Mouse (Mus musculus) olfactory bulb, adult 2 months (tissue): ENCODE data around the gene Dhtkd1. TPM values are rescaled to one million over a fixed set of nuclear protein-coding genes. Genes with fewer than 3 reads are reported as not detected.
"Not testable (repeated sequence)": the region's sequence is repeated elsewhere in the genome, so short reads cannot be mapped to it uniquely, and the experiment has no call there.

Experiments
- H3K27ac ChIP-seq: fragments of 200-500 bp; 2 replicates; pipeline ENCODE4 v1.5.1; 2012; ENCODE audit warnings: low read depth, low read length; ENCODE audit not compliant: insufficient read depth
- H3K4me1 ChIP-seq: fragments of 200-500 bp; 2 replicates; pipeline ENCODE4 v1.6.1; 2012; ENCODE audit warnings: low read length; ENCODE audit not compliant: control insufficient read depth, insufficient read depth
- H3K4me3 ChIP-seq: fragments of 200-500 bp; 2 replicates; pipeline ENCODE4 v1.5.1; 2012; ENCODE audit warnings: mild to moderate bottlenecking, low read depth, low read length, moderate library complexity; ENCODE audit not compliant: insufficient read depth
- CTCF ChIP-seq: fragments of 200-500 bp; IDR thresholded peaks from 2 replicates; pipeline ENCODE4 v1.5.1; 2012; ENCODE audit warnings: low read depth, mild to moderate bottlenecking, low read length, moderate library complexity; ENCODE audit not compliant: insufficient read depth
- POLR2A ChIP-seq: fragments of 200-500 bp; IDR thresholded peaks from 2 replicates; pipeline ENCODE4 v1.6.1; 2012; ENCODE audit warnings: mild to moderate bottlenecking, low read depth, low read length, moderate library complexity; ENCODE audit not compliant: insufficient read depth
- WGBS: fragments of 180-500 bp; shearing (Covaris S2); methylation state at CpG from one replicate; pipeline ENCODE4 v1.1.7; 2018; 5-methylcytosine and 5-hydroxymethylcytosine counted together
- polyA plus RNA-seq: library from polyadenylated mRNA; stranded (reverse); fragments of >200 nt; gene quantifications from 2 replicates; pipeline ENCODE4 v1.2.4, GENCODE M21; 2012; ENCODE audit warnings: low replicate concordance; ENCODE audit not compliant: missing spikeins, insufficient read depth, insufficient read length

Gene Dhtkd1
- polyA plus RNA-seq, 1 experiment = not detected

DNA sequence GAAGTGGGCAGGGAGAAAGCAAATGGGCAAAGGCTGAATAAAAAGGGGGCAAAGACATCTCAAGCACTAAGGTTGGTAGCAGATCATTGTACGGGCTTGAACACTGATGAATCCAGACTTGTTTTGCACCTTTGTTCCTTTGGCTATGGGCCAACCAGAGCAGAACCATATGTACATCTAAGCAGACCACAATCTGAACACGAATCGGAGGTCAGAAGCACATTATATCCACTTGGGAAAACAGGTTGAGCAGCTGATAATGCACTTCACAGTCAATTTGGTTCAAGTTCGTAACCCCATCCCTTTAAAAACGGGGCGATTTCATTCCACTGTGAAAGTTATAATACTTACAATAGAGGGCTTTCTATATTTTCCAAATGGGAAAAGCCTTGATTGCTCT, 7.7 kb upstream of the Dhtkd1 start:
- Histone ChIP-seq H3K4me3 (no peak overlapping the region), H3K4me1 (no peaks in the 10 kb centered on the region), H3K27ac (no peak overlapping the region)
- under 1% methylated on average over 6 of the region's 6 CpGs for WGBS
- TF ChIP-seq CTCF (no peak), POLR2A (no peak)

- not testable (repeated sequence) for H3K4me3 ChIP-seq, H3K4me1 ChIP-seq, H3K27ac ChIP-seq
- WGBS = 86% methylated on average over 9 of the region's 9 CpGs
These were observed 7.2 kb upstream of the Dhtkd1 start for GRCm38 (mm10) chr2:5949821-5950220.

DNA sequence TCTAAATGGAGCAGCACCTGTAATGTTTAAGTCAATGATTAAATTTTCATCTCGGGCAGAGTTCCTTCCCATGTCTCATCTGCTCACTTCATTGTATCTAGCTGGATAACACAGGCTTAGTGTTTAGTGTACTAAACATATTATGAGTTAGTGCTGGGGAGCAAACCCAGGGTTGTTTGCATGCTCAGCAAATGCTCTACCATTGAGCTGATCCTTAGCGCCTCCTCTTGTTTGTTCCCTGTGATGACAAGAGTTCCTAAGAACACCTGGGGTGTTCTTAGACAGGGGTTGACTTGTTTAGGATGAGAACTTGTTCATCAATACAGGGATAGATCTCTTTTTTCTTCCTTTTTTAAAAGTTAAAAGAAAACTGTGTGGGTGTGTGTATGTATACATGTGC, 6.4 kb upstream of the Dhtkd1 start:
- TF ChIP-seq POLR2A (no peak), CTCF (no peak)
- Histone ChIP-seq H3K4me1 (no peaks in the 10 kb centered on the region), H3K27ac (no peak overlapping the region), H3K4me3 (no peak overlapping the region)
- WGBS = 80% methylated on average over 2 of the region's 2 CpGs

DNA sequence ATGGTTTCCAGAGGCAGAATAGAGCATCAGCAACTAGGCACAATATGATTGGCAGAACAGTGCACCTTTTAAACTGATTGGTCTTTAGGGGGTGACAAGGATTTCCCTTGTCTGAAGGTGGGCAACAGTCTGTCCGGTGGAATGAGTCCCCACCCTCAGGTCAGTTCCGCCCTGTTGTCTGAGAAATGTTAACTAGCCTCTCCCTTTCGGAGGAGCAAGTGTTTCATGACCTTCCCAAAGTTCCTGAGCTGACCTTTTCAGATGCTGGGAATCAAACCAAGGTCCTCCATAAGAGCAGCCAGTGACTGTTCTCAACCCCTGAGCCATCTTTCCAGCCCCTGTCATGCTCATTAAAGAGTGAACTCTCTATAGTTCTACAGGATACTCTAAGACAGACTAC, 4.3 kb upstream of the Dhtkd1 start:
- 91% methylated on average over 3 of the region's 3 CpGs for WGBS

GRCm38 (mm10) chr2:5945629-5946028, 3.0 kb upstream of the Dhtkd1 start:
- peaks cover 9% of the 10 kb centered on the region for H3K4me1 ChIP-seq
- WGBS = 93% methylated on average over 1 of the region's 1 CpGs
- TF ChIP-seq POLR2A (no peak), CTCF (no peak)
- H3K4me3 ChIP-seq = no peak overlapping the region
- H3K27ac ChIP-seq = no peak overlapping the region

More for the DNA sequence above, 4.3 kb upstream of the Dhtkd1 start:
- no peak overlapping the region for H3K4me3 ChIP-seq
- TF ChIP-seq CTCF (no peak), POLR2A (no peak)
- H3K4me1 ChIP-seq = peaks cover 5% of the 10 kb centered on the region
- no peak overlapping the region for H3K27ac ChIP-seq

DNA sequence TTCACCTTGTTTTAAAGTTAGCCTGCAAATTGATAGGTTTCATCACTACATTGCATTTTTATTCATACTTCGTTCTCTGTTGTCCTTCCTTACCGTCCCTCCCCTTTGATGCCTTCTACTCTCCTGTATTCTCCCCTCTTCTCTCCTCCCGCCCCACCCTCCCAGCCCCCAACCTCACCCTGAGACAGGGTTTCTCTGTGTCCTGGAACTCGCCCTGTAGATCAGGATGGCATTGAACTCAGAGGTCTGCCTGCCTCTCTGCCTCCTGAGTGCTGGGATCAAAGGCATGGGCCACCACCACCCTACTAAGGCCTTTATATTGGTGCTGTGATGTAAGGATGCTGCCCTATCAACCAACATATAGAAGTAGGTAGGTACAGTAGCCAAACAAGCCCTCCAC, 479 bp upstream of the Dhtkd1 start:
- H3K4me1 ChIP-seq = peaks cover 9% of the 10 kb centered on the region
- TF ChIP-seq POLR2A (no peak), CTCF (no peak)
- 40% methylated on average over 4 of the region's 4 CpGs for WGBS
- H3K4me3 ChIP-seq = no peak overlapping the region
- H3K27ac ChIP-seq = no peak overlapping the region

DNA sequence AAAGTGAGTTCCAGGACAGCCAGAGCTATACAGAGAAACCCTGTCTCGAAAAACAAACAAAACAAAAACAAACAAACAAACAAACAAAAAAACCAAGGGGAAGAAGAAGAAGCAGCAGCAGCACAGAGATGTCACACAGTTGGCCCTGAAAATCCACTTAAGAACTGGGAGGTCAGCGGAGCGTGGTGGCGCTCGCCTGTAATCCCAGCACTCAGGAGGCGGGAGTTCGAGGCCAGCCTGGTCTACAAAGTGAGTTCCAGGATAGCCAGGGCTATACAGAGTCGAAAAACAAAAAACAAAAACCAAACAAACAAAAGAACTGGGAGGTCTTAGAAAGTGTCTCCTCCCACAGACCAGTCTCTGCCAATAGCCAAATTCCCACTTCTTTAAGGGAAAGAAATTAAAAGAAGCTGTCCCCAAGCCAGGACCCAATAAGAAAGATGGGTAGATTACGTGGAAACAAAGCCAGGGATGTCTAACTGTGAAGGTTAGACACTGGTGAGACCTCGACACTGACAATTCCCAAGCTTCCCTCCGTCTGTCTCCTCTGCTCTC, 654 bp downstream of the Dhtkd1 start:
- TF ChIP-seq POLR2A (no peak), CTCF (no peak)
- peak overlapping the region; percentile 72 for H3K4me3 ChIP-seq
- H3K4me1 ChIP-seq = peaks cover 9% of the 10 kb centered on the region
- H3K27ac ChIP-seq = no peak overlapping the region
- WGBS = 58% methylated on average over 11 of the region's 11 CpGs

DNA sequence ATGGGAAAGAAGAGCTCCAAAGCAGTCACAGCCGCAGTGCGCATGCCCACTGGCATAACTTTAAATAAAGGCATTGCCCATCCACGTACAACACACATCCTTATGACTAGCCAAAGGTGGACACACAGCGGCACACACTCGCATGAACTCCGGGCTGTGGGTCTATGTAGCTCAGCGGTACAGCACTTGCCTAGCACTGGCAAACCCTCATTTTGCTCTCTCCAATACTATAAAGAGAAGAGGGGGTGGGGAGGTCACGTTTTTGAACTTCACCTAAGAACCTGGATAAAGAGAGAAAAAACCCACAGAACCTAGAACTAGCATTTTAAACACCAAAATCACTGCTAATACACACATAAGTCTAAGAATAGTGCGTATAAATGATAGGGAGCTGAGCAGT, 1.7 kb downstream of the Dhtkd1 start:
- H3K4me1 ChIP-seq = peaks cover 9% of the 10 kb centered on the region
- no peak overlapping the region for H3K4me3 ChIP-seq
- H3K27ac ChIP-seq = no peak overlapping the region
- WGBS = 92% methylated on average over 9 of the region's 9 CpGs
- no peak for TF ChIP-seq POLR2A
- no peak for TF ChIP-seq CTCF

GRCm38 (mm10) chr2:5939911-5940310, 2.7 kb downstream of the Dhtkd1 start:
- Histone ChIP-seq H3K4me3 (no peak overlapping the region), H3K27ac (no peak overlapping the region), H3K4me1 (peaks cover 9% of the 10 kb centered on the region)
- WGBS = 85% methylated on average over 14 of the region's 14 CpGs
- TF ChIP-seq POLR2A (no peak), CTCF (no peak)

DNA sequence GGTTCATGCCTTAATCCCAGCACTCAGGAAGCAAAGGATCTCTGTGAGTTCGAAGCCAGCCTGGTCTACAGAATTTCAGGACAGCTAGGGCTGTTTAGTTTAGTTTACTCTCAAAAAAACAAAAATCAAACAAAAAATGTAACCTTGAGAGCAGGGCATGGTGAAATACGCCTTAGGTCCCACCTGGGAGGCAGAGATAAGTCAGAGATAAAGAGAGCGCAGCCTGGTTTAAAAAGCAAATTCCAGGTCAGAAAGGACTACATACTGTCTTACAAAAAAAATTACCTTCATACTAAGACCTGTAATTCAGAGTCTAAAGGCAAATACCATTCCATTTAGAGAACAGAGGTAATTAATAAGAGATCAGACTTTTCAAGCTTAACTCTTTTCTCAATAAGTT, 3.3 kb downstream of the Dhtkd1 start:
- Histone ChIP-seq H3K4me3 (no peak overlapping the region), H3K27ac (no peak overlapping the region), H3K4me1 (peaks cover 9% of the 10 kb centered on the region)
- 94% methylated on average over 3 of the region's 3 CpGs for WGBS
- no peak for TF ChIP-seq CTCF
- no peak for TF ChIP-seq POLR2A
